Mouse (Mus musculus) left cerebral cortex, postnatal 36 days (tissue): ENCODE results near the gene Kif5c. TPM values are rescaled to one million over a fixed set of nuclear protein-coding genes. Genes with fewer than 3 reads are reported as not detected.

Experiments used
- DNase-seq, 2 experiments: peaks; one replicate each; pipeline ENCODE4 v3.0.0; 2021 to 2022; ENCODE audit warnings: low spot score in 2 of 2, mixed read lengths in 1 of 2
- intact Hi-C: fragments of 180-260 bp; cut with DNase I; formaldehyde crosslinking; loops from one replicate; pipeline ENCODE4 v1.15.1; 2025
- total RNA-seq, 2 experiments: library from RNA; stranded (reverse); gene quantifications; 2 replicates each; pipeline ENCODE4 v1.2.3; 2021

Gene Kif5c
- total RNA-seq, 2 experiments from 2014 or later, result 591 to 630 TPM

DNA sequence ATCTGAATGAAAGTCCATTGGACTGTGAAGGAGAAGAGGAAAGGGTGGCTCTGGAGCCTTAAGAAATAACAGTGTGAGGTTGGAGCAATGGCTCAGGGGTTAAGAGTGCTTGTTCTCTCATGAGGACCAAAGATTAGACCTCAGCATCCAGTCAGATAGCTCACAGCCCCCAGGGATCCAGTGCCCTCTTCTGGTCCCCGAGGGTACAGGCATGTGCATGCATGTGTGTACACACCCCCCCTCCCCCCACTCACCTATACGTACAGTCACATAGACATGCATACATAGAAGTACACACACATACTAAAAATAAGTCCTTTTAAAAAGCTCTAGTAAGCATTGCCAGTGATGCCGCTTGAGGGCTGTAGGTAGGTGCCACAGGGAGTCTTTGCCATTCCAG is 91.1 kb downstream of the Kif5c start:
- intact Hi-C loops, result loop anchor here (5.0 kb wide), 1 partner anchor 258 kb away; the partner anchor contains the start of gene Epc2
- DNase-seq, result no peak

GRCm38 (mm10) chr2:49711693-49712092 is 92.6 kb downstream of the Kif5c start:
- peak; percentile 41 to 42 for DNase-seq
- intact Hi-C loops, result loop anchor here (5.0 kb wide), 1 partner anchor 259 kb away; the partner anchor contains the start of gene Epc2

DNA sequence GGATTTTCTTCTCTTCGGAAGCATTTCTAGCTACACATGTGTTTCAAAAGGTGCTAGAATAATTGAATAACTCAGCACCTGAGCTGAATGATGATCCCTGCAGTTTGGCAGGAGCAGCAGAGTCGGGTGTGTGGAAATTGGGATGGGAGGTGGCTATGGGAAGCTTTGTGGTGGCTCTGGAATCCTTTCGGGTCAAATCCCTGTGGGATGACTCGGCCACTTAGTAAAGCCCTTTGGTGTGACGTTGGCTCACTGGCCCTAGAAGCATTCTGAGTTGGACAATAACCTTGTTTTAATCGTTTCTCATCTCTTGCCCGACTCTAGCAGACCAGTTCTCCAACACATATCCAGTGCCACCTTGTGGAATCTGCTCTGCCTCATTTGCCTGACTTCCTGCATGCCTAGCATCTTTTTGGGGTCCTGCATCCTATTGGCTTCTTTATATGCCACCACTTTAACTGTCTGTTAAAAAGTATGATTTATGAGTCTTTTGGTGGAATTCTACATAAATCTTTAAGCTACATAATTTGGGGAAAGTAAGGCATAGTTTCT is 93.3 kb downstream of the Kif5c start:
- intact Hi-C loops, result loop anchor here (5.0 kb wide), 1 partner anchor 260 kb away; the partner anchor contains the start of gene Epc2
- no peak for DNase-seq

DNA sequence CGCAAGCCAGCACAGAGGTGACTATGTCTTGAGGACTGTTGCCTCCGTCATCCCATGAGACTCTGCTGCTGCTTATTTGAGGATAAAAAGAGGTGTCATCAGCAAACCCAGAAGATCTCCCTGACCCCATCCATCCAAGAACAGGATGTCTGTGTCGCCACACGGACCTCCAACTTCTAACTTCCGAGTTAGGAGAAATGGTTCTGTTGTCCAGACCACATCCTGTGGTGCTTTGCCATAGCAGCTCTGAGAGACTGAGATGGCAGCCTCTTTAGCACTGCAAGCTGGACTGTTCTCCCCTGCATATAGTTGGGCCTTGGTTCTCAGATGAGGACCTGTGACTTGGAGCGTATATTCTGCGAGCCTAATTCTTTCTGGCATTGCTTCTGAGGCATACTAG is 97.4 kb downstream of the Kif5c start:
- intact Hi-C loops, result no loop called here
- no peak for DNase-seq

GRCm38 (mm10) chr2:49717437-49718116 is 98.5 kb downstream of the Kif5c start:
- DNase-seq, result no peak
- intact Hi-C loops, result no loop called here

GRCm38 (mm10) chr2:49718492-49718891 is 99.4 kb downstream of the Kif5c start:
- DNase-seq, result no peak
- intact Hi-C loops, result no loop called here

- DNase-seq, result no peak
- intact Hi-C loops, result no loop called here
Observed at GRCm38 (mm10) chr2:49718935-49719850, 100.1 kb downstream of the Kif5c start.

- intact Hi-C loops, result loop anchor here (5.0 kb wide), 1 partner anchor 98 kb away; no protein-coding TSS in a partner anchor
Observed at GRCm38 (mm10) chr2:49719854-49720253, 100.8 kb downstream of the Kif5c start.

GRCm38 (mm10) chr2:49720343-49720742 is 101.2 kb downstream of the Kif5c start:
- DNase-seq, result no peak
- intact Hi-C loops, result loop anchor here (5.0 kb wide), 1 partner anchor 98 kb away; no protein-coding TSS in a partner anchor

More at GRCm38 (mm10) chr2:49719854-49720253, 100.8 kb downstream of the Kif5c start:
- no peak for DNase-seq

GRCm38 (mm10) chr2:49722331-49722730 is 103.2 kb downstream of the Kif5c start:
- intact Hi-C loops, result loop anchor here (5.0 kb wide), 1 partner anchor 100 kb away; no protein-coding TSS in a partner anchor
- DNase-seq, result no peak

DNA sequence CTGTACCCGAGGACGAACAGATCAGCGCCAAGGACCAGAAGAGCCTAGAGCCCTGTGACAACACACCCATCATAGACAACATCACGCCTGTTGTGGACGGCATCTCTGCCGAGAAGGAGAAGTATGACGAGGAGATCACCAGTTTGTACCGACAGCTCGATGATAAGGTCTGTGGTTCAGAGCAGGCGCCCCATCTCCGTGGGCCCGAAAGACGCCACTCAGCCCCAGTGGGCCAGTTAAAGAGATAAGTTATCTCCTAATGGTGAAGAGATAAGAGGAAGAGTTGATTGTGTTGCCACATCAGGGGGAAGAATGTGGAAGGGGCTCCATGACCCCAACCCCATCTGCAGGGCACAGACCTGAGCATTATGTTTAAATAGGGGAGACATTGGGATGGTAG is 103.9 kb downstream of the Kif5c start:
- intact Hi-C loops, result loop anchor here (5.0 kb wide), 1 partner anchor 101 kb away; no protein-coding TSS in a partner anchor
- DNase-seq, result no peak

DNA sequence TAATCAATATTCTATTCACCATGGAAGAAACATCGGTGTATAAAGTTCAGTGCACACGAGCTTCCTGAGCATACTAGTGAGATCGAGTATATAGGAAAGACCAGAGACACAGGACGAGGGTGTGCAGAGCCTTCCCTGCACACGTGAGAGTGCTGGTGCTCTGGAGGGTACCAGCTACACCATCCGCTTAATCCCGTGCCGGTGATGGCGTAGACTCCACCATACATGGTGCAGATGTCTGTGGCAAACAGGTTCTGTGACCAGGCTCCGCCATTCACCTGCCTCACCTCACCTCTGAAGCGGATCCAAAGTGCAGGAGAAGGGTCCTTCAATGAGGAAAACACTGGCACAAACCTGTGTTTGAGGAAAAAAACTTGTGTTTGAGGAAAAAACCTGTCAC is 107.6 kb downstream of the Kif5c start:
- DNase-seq, result no peak
- intact Hi-C loops, result loop anchor here (2.0 kb wide), 1 partner anchor 276 kb away; the partner anchor contains the start of gene Epc2

- peak; percentile 64 to 69 for DNase-seq
- intact Hi-C loops, result loop anchor here (2.0 kb wide), 1 partner anchor 276 kb away; the partner anchor contains the start of gene Epc2
Observed at GRCm38 (mm10) chr2:49727199-49727598, 108.1 kb downstream of the Kif5c start.

- DNase-seq, result no peak
- intact Hi-C loops, result loop anchor here (2.0 kb wide), 1 partner anchor 277 kb away; the partner anchor contains the start of gene Epc2
Observed at GRCm38 (mm10) chr2:49727686-49728085, 108.6 kb downstream of the Kif5c start.

- no peak for DNase-seq
- intact Hi-C loops, result no loop called here
Observed at GRCm38 (mm10) chr2:49728896-49729610, 110.0 kb downstream of the Kif5c start.

- intact Hi-C loops, result no loop called here
- DNase-seq, result no peak
Observed at GRCm38 (mm10) chr2:49729611-49729969, 110.5 kb downstream of the Kif5c start.

- intact Hi-C loops, result no loop called here
- DNase-seq, result no peak
Observed at GRCm38 (mm10) chr2:49730183-49730582, 111.1 kb downstream of the Kif5c start.

GRCm38 (mm10) chr2:49732745-49733655 is 113.9 kb downstream of the Kif5c start:
- intact Hi-C loops, result no loop called here
- DNase-seq, result no peak
